Comparison of ENCODE assay signal across 8 mouse cellular contexts in the genomic region with DNA sequence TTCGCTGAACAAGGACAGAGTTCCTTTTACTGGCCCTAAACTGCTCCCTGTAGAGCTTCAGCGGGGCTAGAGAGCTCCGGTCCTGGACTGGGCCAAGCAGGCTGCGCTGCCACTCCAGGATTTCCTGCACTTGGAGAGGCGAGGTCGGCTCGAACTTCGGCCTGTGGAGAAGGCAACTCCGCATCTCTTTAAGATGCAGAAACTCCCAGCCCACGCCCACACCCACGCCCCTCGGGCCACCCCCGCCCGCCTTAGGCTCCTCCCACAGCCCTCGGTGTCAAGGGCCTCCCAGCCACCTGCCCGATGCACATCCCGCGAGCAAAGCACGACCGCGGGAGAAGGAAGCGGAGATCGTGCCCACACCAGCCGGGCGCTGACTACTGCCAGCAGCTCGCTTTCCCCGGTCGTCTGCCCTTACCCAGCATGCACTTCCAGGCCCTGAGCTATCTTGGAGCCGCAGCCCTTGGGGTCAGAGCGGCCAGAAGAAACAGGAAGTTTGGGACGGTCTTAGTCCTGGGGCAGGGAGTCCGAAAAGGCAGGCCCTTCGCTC. TPM values are rescaled to one million over a fixed set of nuclear protein-coding genes. Genes with fewer than 3 reads are reported as not detected.
DNase-seq lines count a peak whose midpoint lies in the region; ATAC-seq and TF ChIP-seq lines count a peak whose summit lies in the region.

No protein-coding gene starts in this region.

- H3K4me2 ChIP-seq in hindbrain, embryonic 11.5 days (replicated peaks; ENCODE audit: low read depth, low read length), result peak overlapping the region; percentile 50
- peak overlapping the region; percentile 55 for H3K4me2 ChIP-seq in lung, postnatal 0 days (replicated peaks; ENCODE audit: low read depth, low read length)

- no peaks in the 10 kb centered on the region for H3K9me3 ChIP-seq in hindbrain, embryonic 11.5 days (ENCODE audit: control insufficient read depth, low read length)
- H3K9me3 ChIP-seq in lung, postnatal 0 days (ENCODE audit: low read length), result no peaks in the 10 kb centered on the region

- H3K27me3 ChIP-seq in hindbrain, embryonic 11.5 days (ENCODE audit: control insufficient read depth, insufficient read depth, low read length), result no peaks in the 10 kb centered on the region
- no peaks in the 10 kb centered on the region for H3K27me3 ChIP-seq in lung, postnatal 0 days (replicated peaks; ENCODE audit: insufficient read depth, low read length)

- peak overlapping the region; percentile 8; the same call in 1 of the 2 replicates for H3K9ac ChIP-seq in hindbrain, embryonic 11.5 days (ENCODE audit: low read depth, low read length)
- H3K9ac ChIP-seq in lung, postnatal 0 days (replicated peaks; ENCODE audit: low read depth), result 0 out of 2 replicates have a peak overlapping the region, but pooled peaks have one; percentile 26

- TF ChIP-seq EP300 in lung, postnatal 0 days (IDR thresholded peaks at IDR 0.05), result no peak

- no peaks in the 10 kb centered on the region for H3K4me1 ChIP-seq in hindbrain, embryonic 11.5 days (replicated peaks; ENCODE audit: control insufficient read depth, insufficient read depth, low read length)
- no peaks in the 10 kb centered on the region for H3K4me1 ChIP-seq in lung, postnatal 0 days (ENCODE audit: insufficient read depth, low read depth, low read length)

- peak; percentile 72 for ATAC-seq in frontal cortex, adult (ENCODE audit: low TSS enrichment)
- ATAC-seq in hindbrain, embryonic 11.5 days (ENCODE audit: low FRiP score), result peak; percentile 69
- ATAC-seq in lung, postnatal 0 days, result peak; percentile 96

- no peak overlapping the region for H3K27ac ChIP-seq in hindbrain, embryonic 11.5 days (ENCODE audit: low read depth, low read length)
- 0 out of 2 replicates have a peak overlapping the region, but pooled peaks have one; percentile 9 for H3K27ac ChIP-seq in lung, postnatal 0 days (ENCODE audit: low read length)

- WGBS in hindbrain, embryonic 11.5 days, result 13% methylated on average over 25 of the region's 33 CpGs
- WGBS in lung, postnatal 0 days, result 10% methylated on average over 24 of the region's 33 CpGs

- TF ChIP-seq CTCF in lung, postnatal 0 days (IDR thresholded peaks at IDR 0.05), result no peak

- peak overlapping the region; percentile 30 for H3K4me3 ChIP-seq in hindbrain, embryonic 11.5 days (ENCODE audit: low read depth, low read length)
- H3K4me3 ChIP-seq in lung, postnatal 0 days (ENCODE audit: low read depth, low read length), result peak overlapping the region; percentile 31

- DNase-seq in MEL-GATA-1-ER (ENCODE audit: extremely low read depth, low read depth), result peak; percentile 53
- peak; percentile 77 for DNase-seq in cerebellum, adult 9-10 months
- peak; percentile 64 for DNase-seq in hindbrain, embryonic 11.5 days (ENCODE audit: low spot score)
- DNase-seq in layer of hippocampus, postnatal 10 days (ENCODE audit: low spot score in 2 of 2), result peak; percentile 46 to 57
- DNase-seq in lung, postnatal 0 days (ENCODE audit: low spot score), result peak; percentile 80
- DNase-seq in ovary, postnatal 10 days (ENCODE audit: low spot score), result peak; percentile 49
- DNase-seq in thymus, postnatal 0 days (ENCODE audit: low spot score), result peak; percentile 86

- H3K36me3 ChIP-seq in hindbrain, embryonic 11.5 days (ENCODE audit: control insufficient read depth, insufficient read depth, low read length), result no peaks in the 10 kb centered on the region
- no peaks in the 10 kb centered on the region for H3K36me3 ChIP-seq in lung, postnatal 0 days (ENCODE audit: insufficient read depth, low read length)

RNA-seq across cellular contexts. Expression of a gene that starts 26.6 kb away (rescaled TPM):
- 5.6 and 8.2 TPM in 2 replicates for polyA plus RNA-seq in hindbrain, embryonic 11.5 days (2014; fragmentation: Nextera tagmentation; extraction: Ambion mirVana)
- total RNA-seq in layer of hippocampus, postnatal 10 days (2021), result 10 to 100 TPM; 17.6 to 19.6 TPM
- polyA plus RNA-seq in lung, postnatal 0 days (2015; fragmentation: Nextera tagmentation; extraction: Ambion mirVana), result 3.1 and 3.7 TPM in 2 replicates
- polyA plus RNA-seq in thymus, postnatal 0 days (2015; fragmentation: Nextera tagmentation; extraction: Ambion mirVana), result 1.4 and 1.8 TPM in 2 replicates

RNA-seq across cellular contexts. Expression of a gene that starts 57.9 kb away (rescaled TPM):
- polyA plus RNA-seq in hindbrain, embryonic 11.5 days (2014; fragmentation: Nextera tagmentation; extraction: Ambion mirVana), result 20.3 and 23.4 TPM in 2 replicates
- total RNA-seq in layer of hippocampus, postnatal 10 days (2021), result 10 to 100 TPM; 18.4 to 22.4 TPM
- polyA plus RNA-seq in lung, postnatal 0 days (2015; fragmentation: Nextera tagmentation; extraction: Ambion mirVana), result 11.0 and 11.5 TPM in 2 replicates
- 26.8 and 27.3 TPM in 2 replicates for polyA plus RNA-seq in thymus, postnatal 0 days (2015; fragmentation: Nextera tagmentation; extraction: Ambion mirVana)
